Mouse (Mus musculus) urinary bladder, adult 2 months (tissue): ENCODE results near the gene Hrasls5. TPM values are rescaled to one million over a fixed set of nuclear protein-coding genes. Genes with fewer than 3 reads are reported as not detected.

Source experiments
- DNase-seq: peaks from one replicate; pipeline ENCODE4 v3.0.0; 2022; ENCODE audit warnings: low spot score
- polyA plus RNA-seq: library from polyadenylated mRNA; depleted of rRNA; stranded (reverse); fragments of >200 nt; gene quantifications from 2 replicates; pipeline ENCODE4 v1.2.3, GENCODE M21; 2012; rRNA removed

The Hrasls5 gene
- polyA plus RNA-seq, 1 experiment = not detected

GRCm38 (mm10) chr19:7606801-7607689 lies 5.3 kb upstream of the Hrasls5 start, which contains the start of gene Lgals12:
Lgals12 (minus strand) TSS chr19:7607193.
- DNase-seq = no peak

GRCm38 (mm10) chr19:7607690-7608201 lies 4.6 kb upstream of the Hrasls5 start:
- no peak for DNase-seq

GRCm38 (mm10) chr19:7613151-7613550 lies 810 bp downstream of the Hrasls5 start:
- DNase-seq = no peak

- DNase-seq = no peak
Measured at GRCm38 (mm10) chr19:7616231-7616930, 4.0 kb downstream of the Hrasls5 start.

- no peak for DNase-seq
Measured at GRCm38 (mm10) chr19:7617085-7617484, 4.7 kb downstream of the Hrasls5 start.

GRCm38 (mm10) chr19:7617696-7618095 lies 5.4 kb downstream of the Hrasls5 start:
- no peak for DNase-seq

- DNase-seq = no peak
Measured at GRCm38 (mm10) chr19:7633021-7633420, 20.7 kb downstream of the Hrasls5 start.

GRCm38 (mm10) chr19:7633786-7634185 lies 21.4 kb downstream of the Hrasls5 start:
- DNase-seq = no peak

GRCm38 (mm10) chr19:7648913-7649666 lies 36.7 kb downstream of the Hrasls5 start:
- no peak for DNase-seq

GRCm38 (mm10) chr19:7672033-7672432 lies 59.7 kb downstream of the Hrasls5 start:
- DNase-seq = no peak

GRCm38 (mm10) chr19:7687988-7688387 lies 75.6 kb downstream of the Hrasls5 start:
- DNase-seq = no peak

Other genes with a start within 250 kb of the Hrasls5 start
- gene Spindoc, start 229.5 kb upstream of the Hrasls5 start, polyA plus RNA-seq = 18.8 and 21.0 TPM in 2 replicates
- 26.9 and 34.5 TPM in 2 replicates for gene 2700081O15Rik, start 194.9 kb upstream of the Hrasls5 start, polyA plus RNA-seq
- gene Rtn3, start 129.3 kb upstream of the Hrasls5 start, polyA plus RNA-seq = 120 and 126 TPM in 2 replicates
- gene Atl3, start 118.5 kb upstream of the Hrasls5 start, polyA plus RNA-seq = 53.8 and 65.3 TPM in 2 replicates
- 41.3 and 43.5 TPM in 2 replicates for gene Pla2g16, start 55.1 kb upstream of the Hrasls5 start, polyA plus RNA-seq
- gene Lgals12, start 5.3 kb upstream of the Hrasls5 start, polyA plus RNA-seq = 2.0 and 3.5 TPM in 2 replicates
- not detected in 2 replicates for gene Slc22a19, start 98.8 kb downstream of the Hrasls5 start, polyA plus RNA-seq
- gene Slc22a26, start 190.1 kb downstream of the Hrasls5 start, polyA plus RNA-seq = not detected in 2 replicates